Mouse (Mus musculus): ENCODE measurements at regions not wholly inside any gene's neighbourhood (a gene's known extent, or its start where the extent isn't known, plus 50 kb on each side); places are given as distances from the start of the nearest gene placed in this dataset.

DNA sequence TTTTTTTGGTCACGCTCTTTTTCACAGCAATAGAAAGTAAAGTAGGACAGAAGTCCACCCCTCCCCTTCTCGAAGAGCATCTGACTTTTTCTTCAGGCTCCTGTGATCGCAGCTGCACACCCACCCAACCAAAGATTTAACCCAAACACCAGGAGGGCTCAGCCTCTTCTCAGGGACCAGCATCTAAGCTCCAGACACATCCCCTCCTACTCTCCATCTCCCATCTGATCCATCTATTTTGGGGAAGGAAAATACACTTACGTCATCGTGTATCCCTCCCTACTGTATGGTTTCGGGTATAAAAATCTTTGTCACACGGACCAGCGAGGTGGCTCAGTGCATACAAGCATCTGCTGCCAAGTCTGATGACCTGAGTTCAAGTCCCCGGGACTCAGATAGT lies 284.3 kb downstream of the 3100002H09Rik start:
- H3K27ac ChIP-seq (ENCODE audit: low read length): no peak overlapping the region
- no peaks in the 10 kb centered on the region for H3K36me3 ChIP-seq (ENCODE audit: control insufficient read depth, insufficient read depth)
- WGBS: 96% methylated on average over 9 of the region's 9 CpGs
- no peak overlapping the region for H3K9ac ChIP-seq (replicated peaks; ENCODE audit: low read depth, low read length)
- no peak overlapping the region for H3K4me2 ChIP-seq (ENCODE audit: low read length)
- H3K9me3 ChIP-seq (ENCODE audit: control insufficient read depth, low read length): no peaks in the 10 kb centered on the region
- no peak overlapping the region for H3K4me3 ChIP-seq (replicated peaks; ENCODE audit: low read length)
- no peaks in the 10 kb centered on the region for H3K27me3 ChIP-seq (replicated peaks; ENCODE audit: control insufficient read depth, insufficient read depth, low read length)
- ATAC-seq: no peak
- peaks cover 4% of the 10 kb centered on the region; the same call in 1 of the 2 replicates for H3K4me1 ChIP-seq (replicated peaks; ENCODE audit: control insufficient read depth, insufficient read depth, low read length)

DNA sequence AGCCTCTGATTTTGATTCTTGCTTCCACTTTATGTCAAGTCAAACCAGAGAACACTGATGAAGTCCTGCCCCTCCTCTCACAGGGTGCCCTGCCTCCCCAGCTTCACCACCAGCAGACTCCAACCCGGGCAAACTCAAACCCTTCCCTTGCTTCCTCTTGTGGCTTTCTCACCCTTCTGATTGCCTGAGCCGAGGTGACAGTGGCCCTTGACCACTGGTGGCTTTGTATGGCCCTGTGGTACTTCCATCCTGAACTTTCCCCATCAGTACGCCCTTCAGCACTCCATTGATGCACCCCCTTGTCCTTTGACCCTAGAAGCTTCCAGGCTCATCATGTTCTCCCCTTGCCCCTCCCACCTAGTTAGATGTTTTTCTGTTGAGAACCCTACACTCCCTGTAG lies 287.0 kb downstream of the 3100002H09Rik start:
- Histone ChIP-seq H3K9ac (replicated peaks; ENCODE audit: low read depth, low read length) (no peak overlapping the region), H3K4me2 (ENCODE audit: low read length) (no peak overlapping the region), H3K9me3 (ENCODE audit: control insufficient read depth, low read length) (no peaks in the 10 kb centered on the region), H3K4me3 (replicated peaks; ENCODE audit: low read length) (no peak overlapping the region), H3K27ac (ENCODE audit: low read length) (no peak overlapping the region), H3K36me3 (ENCODE audit: control insufficient read depth, insufficient read depth) (no peaks in the 10 kb centered on the region), H3K4me1 (replicated peaks; ENCODE audit: control insufficient read depth, insufficient read depth, low read length) (peaks cover 6% of the 10 kb centered on the region; the same call in 1 of the 2 replicates), H3K27me3 (replicated peaks; ENCODE audit: control insufficient read depth, insufficient read depth, low read length) (no peaks in the 10 kb centered on the region)
- ATAC-seq: no peak
- WGBS: 83% methylated on average over 3 of the region's 3 CpGs

DNA sequence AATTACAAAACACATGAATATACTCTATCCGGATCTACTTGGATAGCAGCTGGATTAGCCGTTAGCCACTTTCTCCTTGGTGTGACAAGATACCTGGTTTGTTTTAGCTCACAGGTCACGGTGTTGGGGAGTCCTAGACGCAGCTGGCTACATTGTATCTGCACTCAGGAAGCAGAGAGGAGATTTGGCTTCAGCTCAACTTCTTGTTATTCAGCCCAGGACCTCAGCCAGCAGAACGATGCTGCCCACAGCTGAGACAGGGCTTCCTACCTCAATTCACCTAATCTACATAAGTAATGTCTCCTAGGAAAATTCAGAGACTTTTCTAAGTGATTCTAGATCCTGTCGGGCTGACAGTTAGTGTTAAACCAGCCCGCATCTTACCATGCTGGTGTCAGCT lies 289.4 kb downstream of the 3100002H09Rik start:
- H3K4me2 ChIP-seq (ENCODE audit: low read length): no peak overlapping the region
- 49% methylated on average over 7 of the region's 7 CpGs for WGBS
- H3K4me3 ChIP-seq (replicated peaks; ENCODE audit: low read length): no peak overlapping the region
- H3K9ac ChIP-seq (replicated peaks; ENCODE audit: low read depth, low read length): no peak overlapping the region
- H3K27ac ChIP-seq (ENCODE audit: low read length): no peak overlapping the region
- H3K9me3 ChIP-seq (ENCODE audit: control insufficient read depth, low read length): no peaks in the 10 kb centered on the region
- H3K27me3 ChIP-seq (replicated peaks; ENCODE audit: control insufficient read depth, insufficient read depth, low read length): no peaks in the 10 kb centered on the region
- no peaks in the 10 kb centered on the region for H3K36me3 ChIP-seq (ENCODE audit: control insufficient read depth, insufficient read depth)
- peaks cover 6% of the 10 kb centered on the region; the same call in 1 of the 2 replicates for H3K4me1 ChIP-seq (replicated peaks; ENCODE audit: control insufficient read depth, insufficient read depth, low read length)
- ATAC-seq: no peak

DNA sequence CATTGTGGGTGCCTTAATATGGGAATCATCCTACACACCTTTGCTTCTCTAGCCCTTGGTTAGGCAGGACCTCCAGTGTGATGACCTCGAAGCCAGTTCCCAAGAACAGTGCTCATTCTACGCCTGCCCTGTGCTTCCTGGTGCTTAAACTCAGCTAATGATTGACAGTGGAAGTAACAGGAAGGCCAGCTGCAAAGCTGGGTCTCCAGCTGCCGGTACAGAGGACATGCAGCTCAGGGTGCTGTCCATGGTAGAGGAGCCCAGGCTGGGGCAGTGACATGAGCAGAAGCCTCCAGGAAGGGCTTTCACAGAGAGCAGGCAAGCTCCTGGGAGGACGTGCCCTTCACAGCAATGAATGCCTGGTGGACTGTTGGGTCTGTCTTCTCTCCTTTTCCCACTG lies 293.6 kb downstream of the 3100002H09Rik start:
- no peaks in the 10 kb centered on the region for H3K27me3 ChIP-seq (replicated peaks; ENCODE audit: control insufficient read depth, insufficient read depth, low read length)
- no peak overlapping the region for H3K4me3 ChIP-seq (replicated peaks; ENCODE audit: low read length)
- peaks cover 6% of the 10 kb centered on the region; the same call in 1 of the 2 replicates for H3K4me1 ChIP-seq (replicated peaks; ENCODE audit: control insufficient read depth, insufficient read depth, low read length)
- no peaks in the 10 kb centered on the region for H3K9me3 ChIP-seq (ENCODE audit: control insufficient read depth, low read length)
- H3K4me2 ChIP-seq (ENCODE audit: low read length): no peak overlapping the region
- H3K36me3 ChIP-seq (ENCODE audit: control insufficient read depth, insufficient read depth): no peaks in the 10 kb centered on the region
- H3K9ac ChIP-seq (replicated peaks; ENCODE audit: low read depth, low read length): no peak overlapping the region
- no peak for ATAC-seq
- 38% methylated on average over 4 of the region's 4 CpGs for WGBS
- H3K27ac ChIP-seq (ENCODE audit: low read length): no peak overlapping the region

DNA sequence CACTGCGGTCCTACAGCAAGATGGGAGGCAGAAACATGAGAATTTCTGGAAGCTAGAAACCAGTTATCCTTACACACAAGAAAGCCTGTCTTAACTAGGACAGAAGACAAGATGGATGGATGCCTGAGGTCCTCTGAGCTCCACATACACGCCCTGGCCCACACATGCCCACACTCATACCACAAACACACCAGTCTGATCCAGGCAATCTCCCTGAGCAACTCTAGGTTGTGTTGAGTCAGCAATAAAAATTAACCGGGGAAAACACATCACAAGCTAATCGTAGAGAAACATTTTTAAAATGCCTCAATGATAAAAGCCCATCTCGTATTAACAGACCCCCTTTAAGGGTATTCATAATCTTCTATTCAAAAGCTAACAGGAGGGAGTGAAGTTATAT lies 298.9 kb downstream of the 3100002H09Rik start:
- no peaks in the 10 kb centered on the region for H3K36me3 ChIP-seq (ENCODE audit: control insufficient read depth, insufficient read depth)
- ATAC-seq: no peak
- H3K9ac ChIP-seq (replicated peaks; ENCODE audit: low read depth, low read length): no peak overlapping the region

DNA sequence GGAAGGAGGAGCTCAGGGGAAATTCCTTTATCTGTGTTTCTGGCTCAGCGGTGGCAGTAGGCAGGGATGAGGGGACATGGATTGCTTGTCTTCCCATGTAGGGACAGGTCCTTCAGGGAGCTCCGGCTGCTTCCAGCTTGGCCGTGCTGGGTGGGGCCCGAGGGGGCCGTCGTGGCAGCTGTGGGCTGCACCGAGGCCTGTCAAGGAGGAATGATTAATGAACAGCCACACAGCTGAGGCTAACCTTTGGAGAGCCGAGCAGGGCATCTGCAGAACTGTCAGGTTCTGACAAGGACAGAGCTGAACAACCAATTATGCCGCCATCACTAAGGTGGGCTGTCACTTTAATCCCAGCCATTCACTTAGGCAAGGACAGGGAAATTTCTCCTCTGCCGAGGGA lies 300.0 kb downstream of the 3100002H09Rik start:
- peaks cover 10% of the 10 kb centered on the region for H3K4me1 ChIP-seq (replicated peaks; ENCODE audit: control insufficient read depth, insufficient read depth, low read length)

More for the DNA sequence above, 298.9 kb downstream of the 3100002H09Rik start:
- WGBS: 76% methylated on average over 5 of the region's 5 CpGs
- Histone ChIP-seq H3K9me3 (ENCODE audit: control insufficient read depth, low read length) (no peaks in the 10 kb centered on the region), H3K27ac (ENCODE audit: low read length) (no peak overlapping the region), H3K27me3 (replicated peaks; ENCODE audit: control insufficient read depth, insufficient read depth, low read length) (no peaks in the 10 kb centered on the region), H3K4me3 (replicated peaks; ENCODE audit: low read length) (no peak overlapping the region), H3K4me1 (replicated peaks; ENCODE audit: control insufficient read depth, insufficient read depth, low read length) (peaks cover 7% of the 10 kb centered on the region), H3K4me2 (ENCODE audit: low read length) (no peak overlapping the region)

DNA sequence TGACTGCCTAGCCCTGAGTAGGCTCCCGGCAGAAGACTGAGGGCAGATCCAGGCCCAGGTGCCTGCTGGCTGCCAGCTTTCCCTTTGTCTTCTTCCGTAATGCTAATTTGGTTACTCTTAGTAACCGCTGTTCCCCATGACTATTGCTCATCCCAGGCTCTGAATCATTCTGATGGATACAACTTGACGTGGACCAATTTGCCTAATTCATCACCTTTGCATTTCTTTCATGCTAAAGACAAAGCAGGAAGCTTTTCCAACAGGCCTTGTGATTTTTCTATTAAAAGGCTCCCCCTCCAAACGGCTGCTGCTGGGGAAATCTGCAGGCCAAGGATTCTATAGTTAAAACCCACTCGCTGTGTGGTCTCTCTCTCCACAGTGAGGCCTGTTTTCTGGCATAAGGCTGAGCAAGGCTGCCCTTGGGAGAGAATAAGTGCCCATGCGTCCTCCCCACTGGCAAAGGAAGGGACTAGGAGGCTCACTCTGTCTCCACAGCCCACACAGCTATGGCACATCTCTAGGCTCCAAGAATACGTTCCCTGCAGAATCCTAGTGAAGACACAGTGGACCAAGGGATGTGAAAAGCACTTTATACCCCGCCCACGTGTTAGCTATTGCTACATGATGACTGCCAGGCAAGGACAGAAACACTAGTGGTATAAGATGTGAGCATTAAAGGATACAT lies 304.6 kb downstream of the 3100002H09Rik start:
- no peaks in the 10 kb centered on the region for H3K27me3 ChIP-seq (replicated peaks; ENCODE audit: control insufficient read depth, insufficient read depth, low read length)
- H3K36me3 ChIP-seq (ENCODE audit: control insufficient read depth, insufficient read depth): no peaks in the 10 kb centered on the region
- H3K4me1 ChIP-seq (replicated peaks; ENCODE audit: control insufficient read depth, insufficient read depth, low read length): peaks cover 13% of the 10 kb centered on the region
- H3K27ac ChIP-seq (ENCODE audit: low read length): no peak overlapping the region
- ATAC-seq: no peak
- 35% methylated on average over 10 of the region's 10 CpGs for WGBS
- H3K9me3 ChIP-seq (ENCODE audit: control insufficient read depth, low read length): no peaks in the 10 kb centered on the region
- H3K4me2 ChIP-seq (ENCODE audit: low read length): no peak overlapping the region
- H3K9ac ChIP-seq (replicated peaks; ENCODE audit: low read depth, low read length): no peak overlapping the region
- no peak overlapping the region for H3K4me3 ChIP-seq (replicated peaks; ENCODE audit: low read length)

More for the DNA sequence above, 300.0 kb downstream of the 3100002H09Rik start:
- Histone ChIP-seq H3K4me2 (ENCODE audit: low read length) (no peak overlapping the region), H3K27me3 (replicated peaks; ENCODE audit: control insufficient read depth, insufficient read depth, low read length) (no peaks in the 10 kb centered on the region), H3K4me3 (replicated peaks; ENCODE audit: low read length) (no peak overlapping the region), H3K9ac (replicated peaks; ENCODE audit: low read depth, low read length) (no peak overlapping the region), H3K36me3 (ENCODE audit: control insufficient read depth, insufficient read depth) (no peaks in the 10 kb centered on the region), H3K9me3 (ENCODE audit: control insufficient read depth, low read length) (no peaks in the 10 kb centered on the region), H3K27ac (ENCODE audit: low read length) (no peak overlapping the region)
- no peak for ATAC-seq
- WGBS: 17% methylated on average over 10 of the region's 10 CpGs

DNA sequence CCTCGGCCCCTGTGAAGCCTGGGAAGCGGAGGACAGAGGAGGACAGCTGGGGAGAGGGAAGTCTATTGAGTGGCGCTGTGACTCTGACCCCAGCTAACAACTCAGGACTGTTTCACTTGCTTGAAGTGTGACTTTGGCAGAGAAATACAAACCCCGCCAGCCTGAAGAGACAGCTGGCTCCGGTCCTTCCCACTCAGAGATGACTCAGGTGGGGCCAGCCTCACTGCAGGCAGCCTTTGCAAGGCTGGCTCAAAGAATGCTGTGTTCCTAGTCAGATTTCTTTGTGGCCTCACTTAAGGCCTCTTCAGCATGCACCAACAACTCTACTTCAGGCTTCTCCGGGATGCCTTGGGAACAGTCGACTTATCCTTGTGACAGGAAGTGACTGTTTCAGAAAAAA lies 307.7 kb downstream of the 3100002H09Rik start:
- no peak for ATAC-seq
- Histone ChIP-seq H3K4me3 (replicated peaks; ENCODE audit: low read length) (no peak overlapping the region), H3K27me3 (replicated peaks; ENCODE audit: control insufficient read depth, insufficient read depth, low read length) (no peaks in the 10 kb centered on the region), H3K36me3 (ENCODE audit: control insufficient read depth, insufficient read depth) (no peaks in the 10 kb centered on the region), H3K27ac (ENCODE audit: low read length) (no peak overlapping the region), H3K4me1 (replicated peaks; ENCODE audit: control insufficient read depth, insufficient read depth, low read length) (peaks cover 6% of the 10 kb centered on the region; the same call in 1 of the 2 replicates), H3K9me3 (ENCODE audit: control insufficient read depth, low read length) (no peaks in the 10 kb centered on the region), H3K4me2 (ENCODE audit: low read length) (no peak overlapping the region), H3K9ac (replicated peaks; ENCODE audit: low read depth, low read length) (no peak overlapping the region)
- 50% methylated on average over 7 of the region's 7 CpGs for WGBS

DNA sequence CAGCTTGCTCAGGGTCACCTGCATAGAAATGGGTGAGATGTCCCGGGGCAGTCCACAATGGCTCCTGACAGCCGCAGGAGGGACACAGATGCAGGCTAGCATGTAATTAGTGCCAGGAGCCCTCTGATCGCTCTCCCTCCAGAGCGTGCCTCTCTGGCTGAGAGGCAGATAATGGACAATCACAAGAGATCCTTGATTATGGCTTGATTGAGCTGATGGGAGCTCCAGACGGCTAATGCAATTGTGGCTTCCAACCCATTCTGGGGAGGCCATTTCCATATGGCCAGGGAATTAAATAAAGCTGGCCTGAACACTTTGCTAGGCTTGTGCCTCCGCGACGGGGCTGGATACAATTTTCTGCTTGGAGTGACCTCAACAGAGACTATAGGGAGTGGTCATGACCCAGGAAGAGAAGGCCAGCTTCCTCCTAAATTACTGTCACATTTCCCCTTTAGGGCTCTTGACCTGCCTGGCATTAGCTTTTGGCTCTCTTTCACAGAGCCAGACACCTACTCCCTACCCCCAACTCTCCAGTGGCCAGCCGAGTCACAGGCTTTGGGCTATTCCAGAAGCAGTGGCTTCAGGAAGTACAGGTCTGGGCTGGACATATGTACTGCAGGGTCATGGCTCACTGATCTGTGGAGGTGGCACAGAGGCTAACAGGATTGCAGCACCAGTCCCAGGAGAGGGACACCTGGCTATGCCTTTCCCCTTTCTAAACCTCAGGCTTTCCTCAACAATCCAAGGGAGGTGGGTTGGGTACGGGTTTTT lies 311.8 kb downstream of the 3100002H09Rik start:
- no peaks in the 10 kb centered on the region; the same call in 1 of the 2 replicates for H3K4me1 ChIP-seq (replicated peaks; ENCODE audit: control insufficient read depth, insufficient read depth, low read length)
- H3K4me2 ChIP-seq (ENCODE audit: low read length): no peak overlapping the region
- H3K27ac ChIP-seq (ENCODE audit: low read length): no peak overlapping the region
- H3K36me3 ChIP-seq (ENCODE audit: control insufficient read depth, insufficient read depth): no peaks in the 10 kb centered on the region
- H3K27me3 ChIP-seq (replicated peaks; ENCODE audit: control insufficient read depth, insufficient read depth, low read length): no peaks in the 10 kb centered on the region
- no peaks in the 10 kb centered on the region for H3K9me3 ChIP-seq (ENCODE audit: control insufficient read depth, low read length)
- 27% methylated on average over 10 of the region's 10 CpGs for WGBS
- H3K9ac ChIP-seq (replicated peaks; ENCODE audit: low read depth, low read length): no peak overlapping the region
- ATAC-seq: no peak
- H3K4me3 ChIP-seq (replicated peaks; ENCODE audit: low read length): no peak overlapping the region

All from forebrain, embryonic 16.5 days (tissue).